ENCODE assay signal across 10 mouse cellular contexts in genomic region chr6:92468383-92468791, GRCm38 (mm10).
DNase-seq lines count a peak whose midpoint lies in the region; ATAC-seq and TF ChIP-seq lines count a peak whose summit lies in the region.
"Had no signal": no experiment of that assay in that cellular context is flagged by ENCODE, and none has a peak within 500 bp of the region (broad histone marks: within the 10 kb centered on the region; RNA-seq: fewer than 3 reads in every experiment).

No protein-coding gene starts in this region.

- no peaks in the 10 kb centered on the region for H3K36me3 ChIP-seq in liver, adult 2 months (ENCODE audit: control insufficient read depth, insufficient read depth, low read length)
- H3K36me3 ChIP-seq in liver, embryonic 12.5 days, result no peaks in the 10 kb centered on the region
- H3K36me3 ChIP-seq: embryonic facial prominence, embryonic 12.5 days had no signal

- no peaks in the 10 kb centered on the region for H3K79me2 ChIP-seq in liver, adult 2 months (ENCODE audit: control insufficient read depth, insufficient read depth, low read length)

- no peak for ATAC-seq in liver, embryonic 12.5 days

- DNase-seq in gastrocnemius, postnatal 10 days, result peak; percentile 17
- no peak for DNase-seq in gastrocnemius, postnatal 36 days
- peak; percentile 19 for DNase-seq in liver, adult 2 months (ENCODE audit: extremely low read depth, low read depth, low spot score)
- DNase-seq in heart, postnatal 10 days, result peak; percentile 49 to 50
- DNase-seq in lung, postnatal 4 days, result peak; percentile 75 to 93
- no peak for DNase-seq in cerebellum, adult 9-10 months
- no peak for DNase-seq in thymus, postnatal 36 days
- DNase-seq: B cell, adult 2 months had no signal

- H3K27ac ChIP-seq in liver, adult 2 months (replicated peaks; ENCODE audit: insufficient read depth, low read depth, low read length), result no peak overlapping the region; the same call in 1 of the 2 replicates
- no peak overlapping the region for H3K27ac ChIP-seq in liver, embryonic 12.5 days
- H3K27ac ChIP-seq: embryonic facial prominence, embryonic 12.5 days had no signal

- H3K4me1 ChIP-seq in liver, adult 2 months (ENCODE audit: control insufficient read depth, insufficient read depth, low read length), result peaks cover 2% of the 10 kb centered on the region; the same call in 1 of the 2 replicates
- peaks cover 22% of the 10 kb centered on the region for H3K4me1 ChIP-seq in liver, embryonic 12.5 days

- no peaks in the 10 kb centered on the region for H3K9me3 ChIP-seq in liver, embryonic 12.5 days (replicated peaks)
- H3K9me3 ChIP-seq: embryonic facial prominence, embryonic 12.5 days had no signal

- no peak overlapping the region for H3K4me2 ChIP-seq in liver, embryonic 12.5 days
- H3K4me2 ChIP-seq: embryonic facial prominence, embryonic 12.5 days had no signal

- H3K9ac ChIP-seq in liver, adult 2 months (ENCODE audit: low read depth, low read length), result no peak overlapping the region
- H3K9ac ChIP-seq in liver, embryonic 12.5 days, result no peak overlapping the region
- H3K9ac ChIP-seq: embryonic facial prominence, embryonic 12.5 days had no signal

- intact Hi-C loops in gastrocnemius, postnatal 36 days (cut with DNase I), result no loop called here
- intact Hi-C loops in heart, postnatal 10 days (cut with DNase I), result no loop called here

- no peak for TF ChIP-seq CTCF in liver, adult 2 months (IDR thresholded peaks at IDR 0.05; ENCODE audit: low read depth, low read length)

- TF ChIP-seq POLR2A in liver, adult 2 months (IDR thresholded peaks at IDR 0.05; ENCODE audit: extremely low read depth, insufficient read depth, low read length), result no peak

- H3K27me3 ChIP-seq in liver, adult 2 months (ENCODE audit: control insufficient read depth, insufficient read depth, low read length), result no peaks in the 10 kb centered on the region
- H3K27me3 ChIP-seq in liver, embryonic 12.5 days (replicated peaks), result no peaks in the 10 kb centered on the region
- H3K27me3 ChIP-seq: embryonic facial prominence, embryonic 12.5 days had no signal

- H3K4me3 ChIP-seq in liver, adult 2 months (ENCODE audit: insufficient read depth, low read depth, low read length), result no peak overlapping the region
- H3K4me3 ChIP-seq in liver, embryonic 12.5 days, result no peak overlapping the region
- H3K4me3 ChIP-seq: embryonic facial prominence, embryonic 12.5 days had no signal

- 71% methylated on average over 3 of the region's 3 CpGs for WGBS in liver, adult 2 months
- WGBS in liver, embryonic 12.5 days (ENCODE audit: insufficient replicate concordance), result 41% methylated on average over 3 of the region's 3 CpGs

Comparison
In these comparisons a context has a peak if more than half of its experiments do, and no peak if none do; other contexts are left out.
1. DNase-seq: peak in gastrocnemius, postnatal 10 days (single experiment), liver, adult 2 months (single experiment), heart, postnatal 10 days (2 of 2) and lung, postnatal 4 days (2 of 2); none in gastrocnemius, postnatal 36 days (0 of 2), cerebellum, adult 9-10 months (single experiment) and thymus, postnatal 36 days (0 of 2).